In genomic region chr11:49746756-49747155, GRCm38 (mm10) we compare ENCODE assay signal across 25 mouse cellular contexts.
"Had no signal": no experiment of that assay in that cellular context is flagged by ENCODE, and none has a peak within 500 bp of the region (broad histone marks: within the 10 kb centered on the region; RNA-seq: fewer than 3 reads in every experiment).

No protein-coding gene starts in this region.

- H3K4me3 ChIP-seq: gastrocnemius, adult 2 months; heart, embryonic 10.5 days; heart, embryonic 12.5 days; hindbrain, embryonic 10.5 days; hindbrain, embryonic 12.5 days; kidney, embryonic 15.5 days; layer of hippocampus, adult 2 months; limb, embryonic 13.5 days; limb, embryonic 15.5 days; liver, embryonic 12.5 days had no signal

- ATAC-seq: hindbrain, embryonic 16.5 days; intestine, embryonic 16.5 days; liver, embryonic 12.5 days had no signal

- DNase-seq: gastrocnemius, adult 2 months; gastrocnemius, postnatal 10 days; gastrocnemius, postnatal 25 days; heart, adult 18-20 months; heart, postnatal 10 days; heart, postnatal 4 days; kidney, adult 11 months; kidney, adult 2 months; kidney, adult 9 months; kidney, postnatal 14 days; kidney, postnatal 4 days; layer of hippocampus, adult 9-11 months; layer of hippocampus, postnatal 36 days; left cerebral cortex, postnatal 4 days had no signal

- H3K27me3 ChIP-seq: heart, embryonic 12.5 days; hindbrain, embryonic 12.5 days; kidney, embryonic 15.5 days; limb, embryonic 13.5 days; limb, embryonic 15.5 days had no signal

- H3K36me3 ChIP-seq: heart, embryonic 10.5 days; heart, embryonic 12.5 days; hindbrain, embryonic 10.5 days; hindbrain, embryonic 12.5 days; kidney, embryonic 15.5 days; limb, embryonic 13.5 days; limb, embryonic 15.5 days; liver, embryonic 12.5 days had no signal
